Mouse (Mus musculus) spleen, postnatal 36 days (tissue): Measurements from ENCODE around the gene Gstm3.
"Not testable (repeated sequence)": the region's sequence is repeated elsewhere in the genome, so short reads cannot be mapped to it uniquely, and the experiment has no call there.

Experiments used
- DNase-seq, 2 experiments: peaks; one replicate each; pipeline ENCODE4 v3.0.0; 2022; ENCODE audit warnings: low spot score in 2 of 2, mixed read lengths in 1 of 2

Gstm3 gene

DNA sequence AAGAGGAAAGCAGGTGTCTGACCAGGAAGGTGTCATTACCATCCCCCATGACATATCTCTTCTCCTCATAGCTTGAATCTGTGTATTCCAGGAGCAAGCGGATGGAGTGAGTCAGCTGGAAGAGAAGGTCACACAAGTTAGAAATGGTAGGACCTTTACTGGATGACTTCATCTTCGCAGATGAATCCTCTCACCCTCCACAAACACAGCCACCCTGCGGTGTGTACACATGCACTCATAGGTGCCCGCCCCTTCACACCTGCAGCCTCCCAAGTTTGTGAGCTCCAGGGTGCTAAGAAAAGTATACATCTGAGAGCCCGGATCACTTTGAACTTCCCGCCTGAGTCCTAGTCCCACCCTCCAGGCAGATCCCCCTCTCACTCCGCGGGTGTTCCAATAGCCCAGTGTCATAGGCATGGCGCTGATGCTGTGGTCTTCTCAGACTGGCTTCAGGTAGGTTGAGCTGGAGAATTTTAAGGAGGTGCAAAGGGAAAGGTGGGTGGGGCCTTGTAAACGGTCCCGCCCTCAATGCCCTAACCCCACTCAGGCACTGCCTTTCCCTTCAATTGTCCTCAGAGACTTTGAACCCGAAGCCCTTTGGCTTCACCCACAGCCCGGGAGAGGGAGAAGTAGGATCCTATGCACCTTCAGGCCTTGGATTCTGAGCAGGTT, at the start of gene Gstm3:
Gene Gstm3, minus strand, starts transcription at position 560 of the 672 bp plus-strand sequence.
- DNase-seq: no peak

DNA sequence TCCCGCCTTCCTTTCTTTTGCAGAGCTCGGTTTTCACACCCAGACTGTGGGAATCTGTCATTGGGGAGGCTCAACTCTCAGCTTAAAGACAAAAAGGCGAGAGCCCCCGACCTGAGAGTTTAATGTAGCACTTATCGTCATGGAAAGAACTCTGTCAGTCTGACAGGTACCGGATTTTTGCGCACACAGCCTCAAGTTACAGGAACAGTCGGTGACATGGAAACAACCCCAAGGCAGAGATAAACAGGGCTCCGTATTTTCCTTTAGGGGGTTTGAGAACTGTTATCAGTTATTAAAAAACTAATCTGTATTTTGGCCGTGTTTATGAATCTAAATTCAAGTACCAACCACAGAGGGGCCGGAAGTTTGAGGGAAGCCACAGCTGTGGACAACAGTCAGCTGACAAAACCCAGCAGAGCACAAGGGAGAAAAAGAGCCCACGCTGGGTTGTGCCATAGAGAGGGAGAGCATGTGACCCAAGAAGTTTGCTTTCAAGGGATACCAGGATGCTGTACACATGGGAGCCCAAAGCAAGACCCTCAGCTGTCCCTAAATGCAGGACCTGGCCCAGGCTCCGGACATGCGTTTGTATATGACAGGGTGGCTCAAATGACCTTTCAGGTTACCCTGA, 49.2 kb upstream of the Gstm3 start:
- DNase-seq: peak; percentile 33 to 34

DNA sequence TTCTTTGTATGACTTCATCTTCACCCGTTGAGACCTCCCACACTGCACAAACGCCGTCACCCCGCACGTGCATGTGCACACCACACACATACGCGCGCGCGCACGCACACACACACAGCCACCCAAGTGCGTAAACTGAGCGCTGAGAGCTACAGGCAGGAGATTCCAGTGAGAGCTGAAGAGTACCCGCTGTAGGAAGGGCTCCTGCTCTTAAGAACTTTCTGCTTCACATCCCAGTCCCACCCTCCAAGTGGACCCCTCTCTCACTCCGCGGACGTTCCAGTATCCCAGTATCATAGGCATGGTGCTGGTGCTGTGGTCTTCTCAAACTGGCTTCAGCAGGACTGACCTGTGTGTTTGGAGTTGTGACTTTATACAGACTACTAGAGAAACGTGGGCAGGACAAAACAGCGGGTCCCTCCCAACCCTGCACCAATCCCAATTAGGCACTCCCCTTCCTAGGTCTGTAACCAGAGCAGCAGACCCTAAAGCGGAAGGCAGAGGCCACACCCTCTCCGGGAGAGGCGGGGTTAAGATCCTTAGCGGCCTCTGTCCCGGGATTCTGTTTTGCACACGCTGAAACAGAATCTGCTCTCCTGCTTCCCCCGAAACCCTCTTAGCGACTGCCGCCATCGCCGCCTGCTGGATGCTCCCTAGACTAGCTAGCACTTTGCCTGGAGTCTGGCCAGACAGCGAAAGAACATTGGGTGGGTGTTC, 48.5 kb upstream of the Gstm3 start, which contains the start of gene Gstm1:
Gene Gstm1, minus strand, starts transcription at position 501 of the 717 bp plus-strand sequence.
- DNase-seq: peak; percentile 78 to 80

DNA sequence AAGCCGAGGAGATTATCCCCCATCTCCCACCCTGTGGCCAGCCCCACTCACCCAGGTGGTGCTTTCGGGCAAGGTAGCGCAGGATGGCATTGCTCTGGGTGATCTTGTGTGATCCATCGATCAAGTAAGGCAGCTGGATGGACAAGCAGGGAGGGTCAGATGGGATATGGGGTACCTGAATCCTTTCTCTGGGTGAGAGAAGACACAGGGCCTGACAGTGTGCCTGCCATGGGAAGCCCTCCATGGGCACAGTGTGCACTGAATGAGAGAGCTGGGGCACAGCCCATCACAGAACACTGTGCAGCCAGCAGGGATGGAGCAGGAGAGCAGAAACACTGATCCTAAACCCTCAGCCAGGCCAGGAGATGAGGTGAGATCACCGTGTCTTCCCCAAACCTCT, 47.4 kb upstream of the Gstm3 start:
- not testable (repeated sequence) for DNase-seq

DNA sequence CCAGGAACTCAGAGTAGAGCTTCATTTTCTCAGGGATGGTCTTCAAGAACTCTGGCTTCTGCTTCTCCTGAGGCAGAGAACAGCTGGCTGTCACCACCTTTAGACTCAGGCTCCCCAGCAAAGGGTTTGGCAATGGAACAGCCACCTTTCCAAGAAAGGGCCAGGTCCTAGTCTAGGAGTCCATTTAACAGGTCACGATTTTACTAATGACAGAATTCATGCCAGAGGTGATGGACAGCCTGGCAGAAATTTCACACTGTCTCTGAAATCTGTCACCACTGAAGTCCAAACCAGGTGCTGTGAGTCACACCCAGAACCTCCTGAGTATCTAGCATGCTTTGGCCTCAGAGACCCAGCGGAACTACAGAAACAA, 45.9 kb upstream of the Gstm3 start:
- DNase-seq: no peak

DNA sequence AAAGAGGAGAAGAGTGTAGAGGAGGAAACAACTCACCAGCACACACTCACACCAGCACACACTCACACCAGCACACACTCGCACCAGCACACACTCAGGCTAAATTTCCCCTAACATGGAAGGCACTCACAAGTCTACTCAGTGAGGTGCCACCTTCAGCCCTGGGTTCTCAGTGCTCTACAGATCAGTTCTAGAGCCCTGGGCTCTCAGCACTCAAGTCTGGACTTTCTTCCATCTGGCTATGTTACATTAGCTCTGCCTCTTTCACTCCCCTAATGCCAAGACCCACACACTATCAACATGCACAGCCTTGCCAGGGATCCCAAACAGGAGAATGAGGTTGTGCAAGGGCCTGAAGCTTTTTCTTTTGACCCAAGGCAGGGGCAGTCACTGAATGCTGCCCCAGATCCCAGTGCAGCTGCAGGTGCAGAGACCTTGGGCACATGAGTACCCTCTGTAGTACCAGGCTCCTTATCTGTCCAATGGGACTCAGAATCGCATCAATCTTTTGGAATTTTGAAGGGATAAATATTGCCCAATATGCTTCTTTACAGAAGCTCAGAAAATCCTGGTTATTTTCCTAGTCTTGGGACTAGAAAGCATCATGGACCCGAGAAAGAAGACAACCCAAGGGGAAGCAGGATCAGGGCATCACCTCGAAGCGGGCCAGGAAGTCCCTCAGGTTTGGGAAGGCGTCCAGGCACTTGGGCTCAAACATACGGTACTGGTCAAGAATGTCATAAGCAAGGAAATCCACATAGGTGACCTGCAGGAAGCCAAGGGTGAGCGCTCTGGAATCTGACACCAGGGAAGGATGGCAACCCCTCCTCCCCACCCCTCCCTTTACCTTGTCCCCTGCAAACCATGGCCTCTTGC, 45.3 kb upstream of the Gstm3 start:
- no peak for DNase-seq

DNA sequence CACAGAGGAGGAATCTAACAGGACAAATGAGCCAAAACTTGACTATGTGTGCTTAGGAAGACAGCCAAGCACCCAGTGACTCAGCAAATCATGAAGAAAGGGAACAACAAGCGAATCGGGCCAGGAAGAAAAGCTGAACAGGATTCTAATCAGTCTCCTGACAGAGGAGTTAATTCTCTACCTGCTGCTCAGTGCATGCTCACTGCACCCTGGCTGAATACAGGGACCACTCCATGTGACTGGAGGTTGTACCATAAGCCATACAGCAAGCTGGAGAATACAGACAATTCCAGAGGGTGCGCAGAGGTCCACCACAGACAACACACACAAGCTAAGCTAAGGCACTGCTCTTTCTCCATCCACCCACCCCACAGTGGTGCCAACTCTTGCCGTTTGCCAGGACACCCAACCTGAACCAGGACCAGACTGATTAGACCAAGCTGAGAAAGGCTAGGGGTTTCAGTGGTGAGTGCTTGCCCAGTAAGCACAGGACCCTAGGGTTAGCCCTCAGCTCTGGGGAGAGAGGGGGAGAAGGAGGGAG, 44.3 kb upstream of the Gstm3 start:
- peak in 1 of 2 experiments; percentile 6 for DNase-seq

DNA sequence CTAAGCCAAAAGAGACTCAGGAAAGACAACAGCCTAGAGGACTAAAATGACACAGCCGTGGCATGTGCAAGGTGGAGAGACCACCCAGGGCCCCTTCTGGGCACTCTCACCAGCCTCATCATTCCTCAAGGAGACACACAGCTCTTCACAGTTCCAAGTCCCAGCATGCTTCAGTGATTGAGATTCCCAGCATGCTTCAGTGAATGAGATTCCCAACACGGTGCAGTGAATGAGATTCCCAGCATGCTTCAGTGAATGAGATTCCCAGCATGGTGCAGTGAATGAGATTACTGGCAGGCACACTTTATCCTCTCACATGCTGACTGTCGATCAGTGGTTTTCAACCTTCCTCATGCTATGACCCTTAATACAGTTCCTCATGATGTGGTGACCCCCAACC, 42.5 kb upstream of the Gstm3 start:
- no peak for DNase-seq

DNA sequence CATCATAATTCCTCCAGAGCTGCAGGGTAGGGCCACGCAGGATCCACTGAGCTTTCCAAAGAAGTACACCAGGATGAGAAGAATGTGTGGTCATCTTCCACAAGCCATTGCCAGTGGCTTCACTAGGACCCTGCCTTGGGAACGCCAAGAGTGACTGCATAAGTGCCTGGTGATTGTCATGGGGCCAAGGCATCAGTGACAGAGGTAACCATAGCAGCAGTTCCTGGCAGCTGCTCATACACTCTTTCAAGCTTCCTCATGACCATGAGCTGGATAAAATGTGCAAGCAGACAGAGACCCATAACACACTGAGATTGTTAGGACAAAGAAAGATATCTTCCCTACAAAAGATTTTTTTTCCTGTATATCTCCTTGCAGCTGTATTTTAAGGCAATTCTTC, 41.2 kb upstream of the Gstm3 start:
- no peak for DNase-seq

DNA sequence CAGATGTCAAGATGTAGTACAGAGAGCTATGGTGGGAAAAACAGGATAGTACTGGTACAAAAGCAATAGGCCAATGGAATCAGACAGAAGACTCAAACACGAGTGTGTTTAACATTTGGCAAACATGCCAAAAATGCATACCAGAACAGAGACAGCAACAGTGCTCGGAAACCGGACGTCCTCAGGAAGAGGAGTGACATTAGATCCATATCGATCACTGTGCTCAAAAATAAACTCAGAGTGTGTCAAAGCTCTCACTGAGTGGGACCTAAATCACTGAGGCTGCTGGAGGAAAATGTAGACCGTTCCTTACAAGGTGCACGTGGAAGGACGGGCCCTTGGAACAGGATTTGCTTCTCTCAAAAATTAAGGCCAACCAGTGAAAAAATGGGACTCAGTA, 32.9 kb upstream of the Gstm3 start:
- no peak for DNase-seq

DNA sequence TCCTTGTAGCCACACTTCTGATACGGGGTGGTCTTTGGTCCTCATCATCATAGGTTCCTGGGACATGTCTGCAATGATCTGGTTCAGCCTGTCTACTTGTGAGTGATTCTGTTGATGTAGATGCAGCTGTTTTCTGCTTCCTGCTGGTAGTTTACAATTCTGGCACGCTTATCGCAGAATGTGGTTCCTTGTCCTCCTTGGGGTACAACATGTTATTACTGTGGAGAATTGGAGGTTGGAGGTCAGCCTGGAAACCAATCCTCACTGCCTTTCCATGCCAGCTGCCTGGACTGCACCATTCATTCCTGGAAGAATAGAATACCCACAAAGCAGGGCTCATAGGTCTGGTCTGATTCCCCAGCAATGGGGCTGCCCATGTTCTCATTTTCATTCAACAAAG, 30.4 kb upstream of the Gstm3 start:
- DNase-seq: no peak

DNA sequence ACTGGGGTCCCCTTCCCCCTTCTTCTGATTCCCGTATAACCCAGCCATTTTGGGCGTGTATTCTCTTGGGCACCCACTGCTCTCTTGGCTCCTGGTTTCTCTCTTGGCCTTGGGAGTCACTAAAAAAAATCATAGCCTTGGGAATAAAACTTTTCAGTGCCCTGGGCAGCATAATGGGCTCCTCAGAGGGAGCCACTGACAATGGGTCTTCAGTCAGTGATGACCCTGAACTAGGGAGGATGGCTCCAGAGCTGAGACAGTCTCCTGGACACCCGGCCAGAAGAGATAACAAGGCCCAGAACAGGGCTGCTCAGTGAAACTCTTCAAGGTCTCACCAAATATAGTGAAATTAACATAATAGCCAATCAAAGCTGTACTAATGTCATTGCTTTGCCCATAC, 29.5 kb upstream of the Gstm3 start:
- no peak for DNase-seq

DNA sequence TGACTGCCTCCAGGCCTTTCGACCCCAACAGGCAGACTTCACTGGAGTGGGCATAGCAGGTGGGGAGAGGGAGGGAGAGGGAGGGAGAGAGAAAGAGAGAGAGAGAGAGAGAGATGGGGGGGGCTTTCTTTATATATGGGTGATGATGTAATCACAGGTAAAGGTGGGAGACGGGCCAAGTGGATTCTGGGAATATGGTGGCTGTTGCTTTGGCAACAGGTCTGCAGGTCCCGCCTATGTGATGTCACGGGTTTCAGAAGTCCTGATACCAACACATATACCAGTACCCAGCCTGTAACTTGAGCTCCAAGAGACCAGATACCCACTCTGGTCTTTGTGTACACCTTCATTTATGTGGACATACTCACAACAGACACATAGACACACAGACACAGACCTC, 27.5 kb upstream of the Gstm3 start:
- DNase-seq: no peak

DNA sequence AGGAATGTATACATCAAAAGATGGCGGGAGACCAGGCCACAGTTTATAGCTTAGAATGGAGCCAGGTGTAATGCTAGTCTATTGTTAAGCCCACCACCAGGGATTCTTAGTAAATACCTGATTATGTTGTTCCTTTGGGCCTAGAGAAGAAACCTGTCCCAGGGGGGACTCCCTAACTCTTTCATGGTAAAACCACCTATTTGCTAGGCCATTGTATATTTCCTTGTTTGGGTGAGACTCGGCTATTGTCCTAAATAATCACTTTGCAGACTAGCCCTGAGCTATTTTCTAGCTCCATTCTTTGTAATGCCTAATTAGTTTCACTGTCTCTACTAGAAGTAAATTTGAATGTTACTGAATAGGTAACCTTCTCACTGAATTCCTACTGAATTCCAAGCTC, 26.9 kb upstream of the Gstm3 start:
- not testable (repeated sequence) for DNase-seq

DNA sequence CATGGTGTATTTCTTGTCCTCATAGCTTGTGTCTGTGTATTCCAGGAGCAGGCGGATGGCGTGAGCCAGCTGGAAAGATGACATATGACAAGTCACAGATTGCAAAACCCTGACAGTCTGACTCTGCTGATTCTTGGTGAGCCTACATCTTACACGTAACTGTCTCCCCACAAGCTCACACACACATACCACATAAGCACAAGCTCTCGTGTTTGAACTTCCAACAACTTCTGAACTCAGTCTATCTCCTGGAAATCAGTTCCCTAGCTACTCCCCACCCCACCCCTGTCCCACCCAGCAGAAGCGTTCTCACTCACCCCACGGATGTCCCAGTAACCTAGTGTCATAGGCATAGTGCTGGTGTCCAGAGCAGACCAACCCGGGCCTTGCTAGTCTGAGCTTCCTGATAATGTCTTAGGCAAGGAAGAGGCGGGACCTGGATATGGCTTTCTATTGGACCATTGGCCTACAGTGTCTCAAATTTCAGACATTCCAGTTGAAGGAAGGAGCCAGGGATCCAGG, 17.0 kb upstream of the Gstm3 start, which contains the start of gene Gstm2:
Gene Gstm2, minus strand, starts transcription at position 413 of the 522 bp plus-strand sequence.
- no peak for DNase-seq

DNA sequence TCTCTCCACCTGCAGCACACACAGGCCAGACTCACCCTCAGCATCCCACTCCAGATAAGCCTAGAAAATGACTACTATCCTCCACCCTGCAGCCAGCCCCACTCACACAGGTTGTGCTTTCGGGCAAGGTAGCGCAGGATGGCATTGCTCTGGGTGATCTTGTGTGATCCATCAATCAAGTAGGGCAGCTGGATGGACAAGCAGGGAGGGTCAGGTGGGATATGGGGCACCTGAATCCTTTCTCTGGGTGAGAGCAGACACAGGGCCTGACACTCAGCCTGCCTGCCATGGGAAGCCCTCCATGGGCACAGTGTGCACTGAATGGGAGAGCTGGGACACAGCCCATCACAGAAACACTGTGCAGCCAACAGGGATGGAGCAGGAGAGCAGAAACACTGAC, 16.1 kb upstream of the Gstm3 start:
- DNase-seq: not testable (repeated sequence)

DNA sequence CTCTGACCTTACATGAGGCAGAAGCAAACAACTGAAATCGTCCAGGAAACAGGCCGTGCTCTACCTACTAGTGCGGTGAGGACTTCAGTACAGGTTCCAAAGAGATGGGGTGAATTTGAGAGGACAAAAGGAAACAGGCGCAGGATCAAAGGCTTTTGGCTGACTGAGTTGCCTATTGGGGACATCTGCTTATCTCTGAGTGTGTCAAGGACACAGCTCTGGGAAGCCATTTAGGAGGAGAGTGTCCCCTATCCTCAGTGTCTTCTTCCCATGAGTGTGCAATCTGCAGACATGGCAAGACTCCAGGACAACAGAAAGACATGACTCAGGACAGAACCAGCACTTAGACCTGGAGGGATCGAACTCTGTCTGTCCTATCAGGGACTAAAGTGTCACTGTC, 15.4 kb upstream of the Gstm3 start:
- DNase-seq: no peak

DNA sequence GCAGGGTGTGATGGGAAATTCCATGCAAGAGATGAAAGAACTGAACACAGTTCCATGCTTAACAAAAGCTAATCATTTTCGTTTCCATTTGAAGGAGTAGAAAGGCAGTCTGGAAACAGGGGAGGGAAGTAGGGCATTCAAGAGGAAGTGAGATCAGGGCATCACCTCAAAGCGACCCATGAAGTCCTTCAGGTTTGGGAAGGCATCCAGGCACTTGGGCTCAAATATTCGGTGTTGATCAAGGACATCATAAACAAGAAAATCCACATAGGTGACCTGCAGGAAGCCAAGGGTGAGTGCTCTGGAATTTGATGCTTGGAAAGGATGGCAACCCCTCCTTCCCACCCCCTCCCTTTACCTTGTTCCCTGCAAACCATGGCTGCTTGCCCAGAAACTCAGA, 14.7 kb upstream of the Gstm3 start:
- DNase-seq: no peak

DNA sequence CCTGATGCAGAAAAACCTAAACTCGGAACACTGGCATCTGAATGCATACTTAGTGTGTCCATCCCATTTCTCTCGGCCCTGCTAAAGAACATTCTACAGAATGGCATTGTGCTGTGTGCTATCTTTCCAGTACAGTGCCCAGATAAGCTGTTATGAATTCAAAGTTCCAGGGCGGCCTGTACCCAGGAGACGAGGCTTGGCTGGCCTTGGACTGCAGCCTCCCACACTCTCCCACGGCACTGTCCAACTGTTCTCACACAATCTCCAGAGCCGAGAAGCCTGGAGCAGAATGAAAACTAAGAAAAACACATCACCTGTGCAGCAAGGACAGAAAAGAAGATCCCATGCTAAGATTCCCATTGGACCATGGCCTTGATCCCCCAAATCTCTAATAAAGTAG, 13.6 kb upstream of the Gstm3 start:
- no peak for DNase-seq

DNA sequence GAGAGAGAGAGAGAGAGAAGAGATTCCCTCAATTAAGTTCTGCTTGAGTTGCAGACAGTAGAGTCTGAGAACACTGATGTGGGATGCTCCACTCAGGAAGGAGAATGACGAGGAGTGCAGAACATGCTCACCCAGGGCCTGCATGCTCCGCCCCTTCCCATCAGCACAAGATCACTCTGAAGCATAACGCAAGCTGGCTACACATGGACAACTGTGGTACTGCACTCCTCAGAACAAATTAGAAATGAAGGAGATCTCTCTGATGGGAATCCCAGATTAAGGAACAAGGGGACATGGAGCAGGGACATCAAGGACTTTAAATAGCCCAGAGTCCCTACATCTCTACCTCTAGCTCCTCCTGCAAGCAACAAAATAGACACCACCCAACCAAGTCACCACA, 12.2 kb upstream of the Gstm3 start:
- no peak for DNase-seq

DNA sequence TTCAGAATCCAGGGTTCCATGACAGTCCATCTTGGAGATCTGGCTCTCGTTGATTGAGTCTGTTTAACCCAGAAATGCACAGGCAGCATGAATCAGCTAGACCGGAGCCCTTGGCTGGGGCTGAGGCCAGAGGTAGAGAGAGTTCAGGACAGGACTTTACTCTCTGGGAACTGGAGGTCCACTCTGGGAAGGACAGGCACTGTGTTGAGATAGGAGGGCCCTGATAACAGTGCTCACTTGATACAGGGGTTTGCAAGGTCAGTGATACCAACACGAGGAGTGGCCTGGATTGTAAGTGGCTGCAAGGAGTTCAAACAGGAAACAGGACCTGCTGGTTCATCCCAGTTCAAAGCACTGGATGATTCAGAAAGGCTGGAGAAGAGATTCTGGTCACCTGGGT, 8.6 kb upstream of the Gstm3 start:
- no peak for DNase-seq
